Mouse (Mus musculus) bone marrow macrophage, adult 2 months (primary cell): ENCODE results near the gene Cobl.

Experiments
- CTCF ChIP-seq: IDR thresholded peaks from 2 replicates; pipeline ENCODE4 v1.5.1; 2012; ENCODE audit warnings: low read depth, mild to moderate bottlenecking, low read length, moderate library complexity
- POLR2A ChIP-seq: IDR thresholded peaks from 2 replicates; pipeline ENCODE4 v1.6.1; 2012; ENCODE audit warnings: mild to moderate bottlenecking, low read depth, low read length, borderline replicate concordance

DNA sequence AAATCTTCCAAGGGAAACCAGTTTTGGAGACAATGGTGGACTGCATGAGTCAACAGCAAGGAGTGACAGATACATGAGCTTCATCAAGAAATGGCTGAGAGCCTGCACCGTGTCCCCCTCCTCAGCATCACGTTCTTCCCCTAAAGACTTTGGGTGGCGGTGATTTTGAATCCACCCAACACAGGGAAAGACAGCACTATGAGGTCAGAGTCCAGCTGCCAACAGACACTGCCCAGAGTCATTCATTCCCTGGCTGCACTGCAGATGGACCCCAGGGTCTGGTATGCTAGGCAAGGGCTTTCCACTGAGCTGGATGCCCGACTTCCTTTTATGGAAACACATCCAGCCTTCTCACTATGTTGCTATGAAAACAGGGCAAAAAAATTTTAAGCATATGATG, 106.2 kb downstream of the Cobl start:
- no peak for TF ChIP-seq CTCF
- no peak for TF ChIP-seq POLR2A
